Mouse (Mus musculus) myocyte (in vitro differentiated cells): ENCODE measurements around the gene Dnajc5g. TPM values are rescaled to one million over a fixed set of nuclear protein-coding genes. Genes with fewer than 3 reads are reported as not detected.

Experiments used
- H3K27me3 ChIP-seq: one replicate; pipeline ENCODE4 v1.6.1; 2011; ENCODE audit not compliant: control insufficient read depth, insufficient read depth, insufficient read length
- H3K36me3 ChIP-seq: one replicate; pipeline ENCODE4 v1.6.1; 2011; ENCODE audit not compliant: control insufficient read depth, insufficient read depth
- H3K4me2 ChIP-seq: one replicate; pipeline ENCODE4 v1.6.1; 2011; ENCODE audit warnings: low read depth, control low read depth
- H3K4me3 ChIP-seq: one replicate; pipeline ENCODE4 v1.5.1; 2011; ENCODE audit warnings: mild to moderate bottlenecking, control low read depth, moderate library complexity
- H3K79me2 ChIP-seq: one replicate; pipeline ENCODE4 v1.6.1; 2011; ENCODE audit not compliant: control insufficient read depth, insufficient read depth
- H3ac ChIP-seq: one replicate; pipeline ENCODE4 v1.6.1; 2011; ENCODE audit not compliant: control insufficient read depth, insufficient read length
- CEBPB ChIP-seq: IDR thresholded peaks from 2 replicates; pipeline ENCODE4 v1.6.1; 2011; ENCODE audit warnings: mild to moderate bottlenecking, moderate library complexity; ENCODE audit not compliant: poor library complexity, insufficient read depth, severe bottlenecking
- E2F4 ChIP-seq: IDR thresholded peaks from one replicate; pipeline ENCODE4 v1.6.1; 2011; ENCODE audit warnings: mild to moderate bottlenecking, control low read depth, moderate library complexity; ENCODE audit not compliant: insufficient read depth
- MAX ChIP-seq: IDR thresholded peaks from one replicate; pipeline ENCODE4 v1.6.1; 2011; ENCODE audit warnings: low read depth, mild to moderate bottlenecking, control low read depth
- MYOD1 ChIP-seq, 3 experiments: IDR thresholded peaks; one replicate each; pipeline ENCODE4 v1.6.1; 2011; ENCODE audit warnings: control low read depth in 2 of 3, low read depth in 2 of 3, mild to moderate bottlenecking in 2 of 3, moderate library complexity in 1 of 3; ENCODE audit not compliant: insufficient read length in 2 of 3, control insufficient read depth in 1 of 3
- MYOG ChIP-seq, 3 experiments: IDR thresholded peaks; one replicate each; pipeline ENCODE4 v1.6.1; 2011; ENCODE audit warnings: control low read depth in 2 of 3, low read depth in 2 of 3, mild to moderate bottlenecking in 2 of 3; ENCODE audit not compliant: insufficient read length in 2 of 3, control insufficient read depth in 1 of 3, insufficient read depth in 1 of 3
- POLR2A ChIP-seq: IDR thresholded peaks from one replicate; pipeline ENCODE4 v1.6.1; 2011; ENCODE audit warnings: low read depth, mild to moderate bottlenecking, control low read depth, moderate library complexity; ENCODE audit not compliant: insufficient read length
- POLR2AphosphoS2 ChIP-seq: IDR thresholded peaks from one replicate; pipeline ENCODE4 v1.6.1; 2011; ENCODE audit warnings: low read depth, control low read depth; ENCODE audit not compliant: insufficient read length
- REST ChIP-seq: IDR thresholded peaks from one replicate; pipeline ENCODE4 v1.6.1; 2011; ENCODE audit warnings: mild to moderate bottlenecking, control low read depth, moderate library complexity; ENCODE audit not compliant: insufficient read depth, insufficient read length
- SRF ChIP-seq: IDR thresholded peaks from one replicate; pipeline ENCODE4 v1.6.1; 2011; ENCODE audit warnings: low read depth; ENCODE audit not compliant: control insufficient read depth, insufficient read length
- TCF12 ChIP-seq: IDR thresholded peaks from one replicate; pipeline ENCODE4 v1.6.1; 2011; ENCODE audit warnings: mild to moderate bottlenecking, control low read depth; ENCODE audit not compliant: poor library complexity, insufficient read depth, severe bottlenecking
- TCF3 ChIP-seq: IDR thresholded peaks from one replicate; pipeline ENCODE4 v1.6.1; 2011; ENCODE audit warnings: low read depth, control low read depth; ENCODE audit not compliant: insufficient read length
- USF1 ChIP-seq: IDR thresholded peaks from one replicate; pipeline ENCODE4 v1.6.1; 2011; ENCODE audit warnings: low read depth, mild to moderate bottlenecking, control low read depth, moderate library complexity
- polyA plus RNA-seq: library from polyadenylated mRNA; unstranded; fragments of >200 nt; fragmentation: generic; extraction: Trizol; gene quantifications from one replicate; pipeline ENCODE4 v1.2.1, GENCODE M21; 2012; ENCODE audit warnings: missing spikeins

Dnajc5g gene
- polyA plus RNA-seq, 1 experiment: not detected

- Histone ChIP-seq H3K27me3 (no peaks in the 10 kb centered on the region), H3ac (no peak overlapping the region), H3K4me3 (no peak overlapping the region), H3K36me3 (no peaks in the 10 kb centered on the region), H3K79me2 (peaks cover 9% of the 10 kb centered on the region), H3K4me2 (no peak overlapping the region)
- TF ChIP-seq E2F4: no peak
- TF ChIP-seq REST: no peak
- no peak for TF ChIP-seq POLR2AphosphoS2
- no peak for TF ChIP-seq MAX
- TF ChIP-seq TCF3: no peak
- no peak for TF ChIP-seq CEBPB
- no peak for TF ChIP-seq MYOD1 (IDR thresholded peaks at IDR 0.05; ENCODE audit: control insufficient read depth in 1 of 3, insufficient read length in 2 of 3, low read depth in 2 of 3)
- TF ChIP-seq POLR2A: no peak
- no peak for TF ChIP-seq MYOG (IDR thresholded peaks at IDR 0.05; ENCODE audit: control insufficient read depth in 1 of 3, insufficient read depth in 1 of 3, insufficient read length in 2 of 3, low read depth in 2 of 3)
These were observed 17.4 kb downstream of the Dnajc5g start for GRCm38 (mm10) chr5:31123481-31123880.

- H3K36me3 ChIP-seq: no peaks in the 10 kb centered on the region
- H3K79me2 ChIP-seq: no peaks in the 10 kb centered on the region
- no peak overlapping the region for H3K4me3 ChIP-seq
- H3K27me3 ChIP-seq: peaks cover 5% of the 10 kb centered on the region
- H3K4me2 ChIP-seq: no peak overlapping the region
- TF ChIP-seq MYOD1 (IDR thresholded peaks at IDR 0.05; ENCODE audit: control insufficient read depth in 1 of 3, insufficient read length in 2 of 3, low read depth in 2 of 3) (no peak), MYOG (IDR thresholded peaks at IDR 0.05; ENCODE audit: control insufficient read depth in 1 of 3, insufficient read depth in 1 of 3, insufficient read length in 2 of 3, low read depth in 2 of 3) (no peak), POLR2AphosphoS2 (no peak), MAX (no peak), REST (no peak), TCF3 (no peak), POLR2A (no peak), SRF (no peak), TCF12 (no peak), CEBPB (no peak)
- H3ac ChIP-seq: no peak overlapping the region
These were observed 20.0 kb downstream of the Dnajc5g start for GRCm38 (mm10) chr5:31126050-31126449.

GRCm38 (mm10) chr5:31136730-31137424, 30.8 kb downstream of the Dnajc5g start:
- Histone ChIP-seq H3K79me2 (no peaks in the 10 kb centered on the region), H3K4me2 (no peak overlapping the region), H3K27me3 (peaks cover 24% of the 10 kb centered on the region), H3ac (no peak overlapping the region), H3K4me3 (no peak overlapping the region), H3K36me3 (no peaks in the 10 kb centered on the region)
- TF ChIP-seq MYOD1 (IDR thresholded peaks at IDR 0.05; ENCODE audit: control insufficient read depth in 1 of 3, insufficient read length in 2 of 3, low read depth in 2 of 3) (no peak), CEBPB (no peak), MYOG (IDR thresholded peaks at IDR 0.05; ENCODE audit: control insufficient read depth in 1 of 3, insufficient read depth in 1 of 3, insufficient read length in 2 of 3, low read depth in 2 of 3) (no peak), USF1 (no peak), TCF12 (no peak), SRF (no peak), POLR2A (no peak), REST (no peak), E2F4 (no peak)

GRCm38 (mm10) chr5:31137658-31138057, 31.6 kb downstream of the Dnajc5g start:
- TF ChIP-seq E2F4 (no peak), USF1 (no peak), SRF (no peak), MYOD1 (IDR thresholded peaks at IDR 0.05; ENCODE audit: control insufficient read depth in 1 of 3, insufficient read length in 2 of 3, low read depth in 2 of 3) (no peak), REST (no peak), TCF12 (no peak)
- no peak overlapping the region for H3K4me2 ChIP-seq
- H3ac ChIP-seq: no peak overlapping the region
- H3K79me2 ChIP-seq: no peaks in the 10 kb centered on the region
- no peaks in the 10 kb centered on the region for H3K36me3 ChIP-seq
- H3K4me3 ChIP-seq: no peak overlapping the region
- peaks cover 22% of the 10 kb centered on the region for H3K27me3 ChIP-seq

- Histone ChIP-seq H3K4me3 (no peak within 1 kb of the TSS), H3ac (no peak within 1 kb of the TSS), H3K36me3 (no peaks in the 10 kb centered on the region), H3K79me2 (no peaks in the 10 kb centered on the region), H3K27me3 (peaks cover 22% of the 10 kb centered on the region), H3K4me2 (no peak within 1 kb of the TSS)
- TF ChIP-seq POLR2AphosphoS2: peak; percentile 47
- TF ChIP-seq MAX: no peak
- TF ChIP-seq MYOG (IDR thresholded peaks at IDR 0.05; ENCODE audit: control insufficient read depth in 1 of 3, insufficient read depth in 1 of 3, insufficient read length in 2 of 3, low read depth in 2 of 3): peak in 2 of 3 experiments; percentile 54 to 60
- TF ChIP-seq POLR2A: no peak
- TF ChIP-seq MYOD1 (IDR thresholded peaks at IDR 0.05; ENCODE audit: control insufficient read depth in 1 of 3, insufficient read length in 2 of 3, low read depth in 2 of 3): peak in 2 of 3 experiments; percentile 40 to 69
- no peak for TF ChIP-seq CEBPB
- TF ChIP-seq USF1: no peak
- no peak for TF ChIP-seq SRF
- TF ChIP-seq REST: no peak
These were observed 32.3 kb downstream of the Dnajc5g start, which contains the start of gene Ucn for GRCm38 (mm10) chr5:31138241-31138967. TSS of gene Ucn (minus strand) at chr5:31138829.
